Mouse (Mus musculus) midbrain, embryonic 10.5 days (tissue): Measurements from ENCODE around the gene Aff4. TPM values are rescaled to one million over a fixed set of nuclear protein-coding genes. Genes with fewer than 3 reads are reported as not detected.
"Not testable (repeated sequence)": the region's sequence is repeated elsewhere in the genome, so short reads cannot be mapped to it uniquely, and the experiment has no call there.

ENCODE experiments used
- DNase-seq: peaks from one replicate; pipeline ENCODE4 v3.0.0-alpha.2; 2017; ENCODE audit warnings: low spot score
- H3K27ac ChIP-seq: fragments of 300-500 bp; sonication (generic); replicated peaks from 2 replicates; pipeline ENCODE4 v1.5.1; 2016; ENCODE audit warnings: mild to moderate bottlenecking
- H3K27me3 ChIP-seq: fragments of 300-500 bp; sonication (generic); 2 replicates; pipeline ENCODE4 v1.6.1; 2016; ENCODE audit warnings: low read depth, mild to moderate bottlenecking; ENCODE audit not compliant: poor library complexity, severe bottlenecking
- H3K36me3 ChIP-seq: fragments of 300-500 bp; sonication (generic); 2 replicates; pipeline ENCODE4 v1.6.1; 2016; ENCODE audit warnings: mild to moderate bottlenecking, moderate library complexity
- H3K4me1 ChIP-seq: fragments of 300-500 bp; sonication (generic); 2 replicates; pipeline ENCODE4 v1.6.1; 2016
- H3K4me3 ChIP-seq: fragments of 300-500 bp; sonication (generic); 2 replicates; pipeline ENCODE4 v1.5.1; 2016; ENCODE audit warnings: mild to moderate bottlenecking, moderate library complexity
- H3K9me3 ChIP-seq: fragments of 300-500 bp; sonication (generic); replicated peaks from 2 replicates; pipeline ENCODE4 v1.6.1; 2016; ENCODE audit warnings: mild to moderate bottlenecking
- WGBS: fragments of 180-500 bp; shearing (Covaris S2); methylation state at CpG from one replicate; pipeline ENCODE4 v1.1.7; 2016; 5-methylcytosine and 5-hydroxymethylcytosine counted together
- polyA plus RNA-seq: library from polyadenylated mRNA; unstranded; fragments of >200 nt; fragmentation: Nextera tagmentation; extraction: Ambion mirVana; gene quantifications from 2 replicates; pipeline ENCODE4 v1.2.1, GENCODE M21; 2016

Gene Aff4
- polyA plus RNA-seq, 1 experiment from 2014 or later: 27.7 TPM

DNA sequence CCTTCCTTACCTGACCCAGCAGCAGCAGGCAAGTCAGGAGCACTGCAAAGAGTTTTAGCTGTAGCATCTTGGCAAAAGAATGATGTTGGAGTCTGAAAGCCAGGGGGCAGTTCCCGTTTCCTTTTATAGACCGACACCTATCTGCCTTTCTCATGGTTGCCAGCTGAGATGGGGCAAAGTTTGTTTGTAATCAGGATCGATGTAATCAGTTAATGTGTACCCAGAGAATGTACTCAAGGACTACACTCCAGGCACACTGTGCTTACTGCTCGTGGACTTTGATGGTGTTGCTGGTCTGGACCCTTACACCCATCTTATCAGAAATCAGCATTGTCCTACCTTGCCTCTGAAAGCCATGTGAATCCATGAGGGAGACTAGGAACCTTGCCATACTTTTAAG, 72.4 kb downstream of the Aff4 start, which contains the start of gene Leap2:
Gene Leap2, minus strand, starts transcription at position 135 of the 400 bp plus-strand sequence.
- WGBS: 88% methylated on average over 4 of the region's 4 CpGs
- H3K4me3 ChIP-seq: no peak within 1 kb of the TSS

DNA sequence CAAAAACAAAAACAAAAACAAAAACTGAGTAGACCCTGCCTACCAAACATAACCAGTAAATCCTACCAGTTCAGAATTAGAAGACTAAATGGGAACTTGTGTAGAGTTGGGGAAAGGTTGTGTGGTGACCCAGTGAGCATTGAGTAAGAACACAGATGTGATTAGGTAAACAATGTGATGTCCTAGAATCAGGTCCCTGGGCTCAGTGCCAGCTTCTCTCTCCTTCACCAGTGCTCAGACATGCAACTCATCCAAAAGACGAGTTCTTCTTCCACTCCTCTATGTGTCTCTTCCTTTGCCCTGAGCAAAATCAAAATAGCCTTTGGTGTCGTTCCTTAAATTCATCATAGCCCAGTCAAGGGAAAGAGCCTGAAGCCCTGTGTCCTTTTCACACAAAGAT, 74.2 kb downstream of the Aff4 start:
- no peak for DNase-seq

More for the DNA sequence above, 72.4 kb downstream of the Aff4 start, which contains the start of gene Leap2:
- Histone ChIP-seq H3K4me1 (no peaks in the 10 kb centered on the region), H3K9me3 (no peaks in the 10 kb centered on the region), H3K27me3 (no peaks in the 10 kb centered on the region), H3K27ac (no peak within 1 kb of the TSS), H3K36me3 (peaks cover 47% of the 10 kb centered on the region)
- DNase-seq: no peak

DNA sequence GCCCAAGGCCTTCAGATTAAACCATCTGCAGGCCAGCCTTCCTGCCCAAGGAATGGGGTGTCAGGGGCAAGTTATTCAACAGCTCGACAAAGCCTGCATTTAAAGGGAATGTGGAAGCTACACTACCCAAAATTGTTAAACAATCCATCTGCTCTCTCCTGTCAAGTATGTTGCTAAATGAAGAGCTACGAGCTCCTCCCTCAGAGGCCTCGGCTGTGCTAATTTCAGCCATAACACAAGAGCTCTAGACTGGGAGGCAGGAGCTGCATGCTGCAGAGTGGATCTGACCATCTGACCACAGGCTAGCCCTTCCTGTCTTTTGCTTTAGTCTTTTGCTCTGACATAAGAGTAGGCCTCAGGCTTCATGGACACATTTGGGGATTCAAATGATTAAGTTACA, 74.6 kb downstream of the Aff4 start:
- DNase-seq: no peak
- no peaks in the 10 kb centered on the region for H3K9me3 ChIP-seq
- peaks cover 11% of the 10 kb centered on the region for H3K4me1 ChIP-seq
- H3K27ac ChIP-seq: no peak overlapping the region
- H3K4me3 ChIP-seq: no peak overlapping the region
- H3K36me3 ChIP-seq: peaks cover 40% of the 10 kb centered on the region
- H3K27me3 ChIP-seq: no peaks in the 10 kb centered on the region
- 87% methylated on average over 3 of the region's 3 CpGs for WGBS

More for the DNA sequence above, 74.2 kb downstream of the Aff4 start:
- Histone ChIP-seq H3K9me3 (no peaks in the 10 kb centered on the region), H3K27me3 (no peaks in the 10 kb centered on the region), H3K27ac (no peak overlapping the region), H3K36me3 (peaks cover 45% of the 10 kb centered on the region), H3K4me1 (peaks cover 8% of the 10 kb centered on the region), H3K4me3 (no peak overlapping the region)
- 91% methylated on average over 2 of the region's 2 CpGs for WGBS

DNA sequence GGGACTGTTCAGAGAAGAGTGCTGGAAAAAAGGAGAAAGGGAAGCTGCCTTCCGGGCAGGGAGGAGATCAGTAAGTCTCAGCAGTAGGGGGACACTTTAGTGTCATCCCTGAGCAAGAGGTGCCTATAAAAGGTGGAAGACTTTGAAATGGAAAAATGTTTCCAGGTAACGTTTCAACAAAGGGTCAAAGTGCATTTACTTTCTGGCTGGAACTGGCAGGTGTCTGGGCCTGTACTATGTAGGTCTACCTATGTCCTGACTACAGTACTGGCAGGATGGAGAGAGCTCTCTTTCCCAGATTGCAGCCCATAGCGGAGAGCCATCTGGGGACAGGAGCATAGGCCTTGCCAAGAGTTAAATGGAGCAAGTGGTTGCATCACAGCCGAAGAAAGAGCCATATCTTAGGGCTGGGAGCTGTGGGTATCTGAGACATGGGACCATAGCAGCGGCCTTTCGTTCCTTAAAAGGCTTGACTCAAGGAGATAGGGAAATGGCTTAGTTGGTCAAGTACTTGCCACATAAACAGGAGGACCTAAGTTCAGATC, 75.2 kb downstream of the Aff4 start:
- no peak for DNase-seq
- 85% methylated on average over 6 of the region's 6 CpGs for WGBS
- peaks cover 35% of the 10 kb centered on the region for H3K36me3 ChIP-seq
- no peak overlapping the region for H3K4me3 ChIP-seq
- H3K27ac ChIP-seq: no peak overlapping the region
- no peaks in the 10 kb centered on the region for H3K27me3 ChIP-seq
- peaks cover 11% of the 10 kb centered on the region for H3K4me1 ChIP-seq
- H3K9me3 ChIP-seq: no peaks in the 10 kb centered on the region

DNA sequence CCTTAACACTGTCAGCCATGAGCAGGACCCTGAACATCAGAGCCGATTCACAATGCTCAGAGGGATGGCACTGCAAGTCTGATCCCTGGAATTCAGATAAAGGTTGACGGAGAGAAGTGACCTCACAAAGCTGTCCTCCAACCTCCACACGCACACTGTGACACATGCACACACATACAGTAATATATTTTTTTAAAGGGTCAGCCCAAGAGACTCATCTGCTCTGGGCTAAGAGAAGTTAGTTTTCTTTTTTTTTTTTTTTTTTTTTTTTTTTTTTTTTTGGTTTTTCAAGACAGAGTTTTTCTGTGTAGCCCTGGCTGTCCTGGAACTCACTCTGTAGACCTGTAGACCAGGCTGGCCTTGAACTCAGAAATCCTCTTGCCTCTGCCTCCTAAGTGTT, 76.3 kb downstream of the Aff4 start:
- not testable (repeated sequence) for DNase-seq, H3K9me3 ChIP-seq, H3K27me3 ChIP-seq, H3K27ac ChIP-seq, H3K4me3 ChIP-seq
- peaks cover 19% of the 10 kb centered on the region for H3K4me1 ChIP-seq
- 90% methylated on average over 3 of the region's 3 CpGs for WGBS
- H3K36me3 ChIP-seq: peaks cover 25% of the 10 kb centered on the region

DNA sequence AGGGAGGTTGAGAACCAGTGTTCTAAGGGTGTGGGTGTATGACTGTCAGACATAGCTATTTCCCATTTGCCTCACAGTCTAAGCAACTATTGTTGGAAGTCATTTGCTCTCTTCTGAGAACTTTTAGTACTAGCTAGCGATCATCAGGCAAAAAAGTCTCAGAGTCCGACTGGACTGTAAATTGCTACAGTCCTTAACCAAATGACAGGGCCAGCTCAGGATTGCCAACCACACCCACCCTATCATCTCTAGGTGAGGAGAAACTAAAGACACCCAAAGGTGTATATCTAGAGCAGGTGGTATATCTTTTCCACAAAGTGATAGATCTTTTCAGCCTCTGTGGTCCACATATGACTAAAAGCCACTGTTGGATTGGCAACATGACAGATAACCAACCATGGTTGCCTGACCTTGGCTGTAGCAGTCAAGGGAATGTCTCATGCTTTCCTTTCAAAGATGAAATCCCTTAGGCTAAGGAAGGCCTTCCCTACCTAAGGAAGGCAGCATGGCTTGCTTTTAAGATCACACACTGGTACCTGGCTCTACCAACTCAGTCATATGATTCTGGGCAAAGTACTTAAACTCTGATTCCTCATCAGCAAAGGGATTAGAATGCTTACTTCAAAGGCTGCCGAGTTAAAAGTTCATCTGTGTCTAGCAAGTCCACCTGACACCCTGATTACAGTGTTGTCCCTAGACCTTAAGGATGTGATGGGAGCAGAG, 77.5 kb downstream of the Aff4 start:
- H3K9me3 ChIP-seq: no peaks in the 10 kb centered on the region
- H3K36me3 ChIP-seq: peaks cover 21% of the 10 kb centered on the region
- H3K27ac ChIP-seq: no peak overlapping the region
- WGBS: 91% methylated on average over 3 of the region's 3 CpGs
- no peak for DNase-seq
- H3K4me3 ChIP-seq: no peak overlapping the region
- peaks cover 19% of the 10 kb centered on the region for H3K4me1 ChIP-seq
- no peaks in the 10 kb centered on the region for H3K27me3 ChIP-seq

DNA sequence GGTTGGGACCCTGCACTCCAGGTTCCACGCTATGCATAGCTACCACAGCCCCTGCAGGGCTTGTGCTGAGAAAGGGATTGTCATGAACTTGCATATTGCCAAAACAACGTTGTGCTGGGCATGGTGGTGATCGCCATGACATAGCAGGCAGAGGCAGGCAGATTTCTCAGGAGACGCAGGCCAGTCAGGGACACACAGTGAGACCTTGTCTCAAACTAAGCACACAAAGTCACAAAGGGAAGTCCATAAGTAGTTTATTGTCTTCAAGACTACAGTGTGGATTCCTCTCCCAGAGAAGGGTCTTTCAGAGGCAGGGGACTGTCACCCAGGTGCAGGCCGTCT, 78.1 kb downstream of the Aff4 start:
- no peaks in the 10 kb centered on the region for H3K9me3 ChIP-seq
- H3K27me3 ChIP-seq: no peaks in the 10 kb centered on the region
- no peak overlapping the region for H3K27ac ChIP-seq
- no peak for DNase-seq
- peaks cover 21% of the 10 kb centered on the region for H3K36me3 ChIP-seq
- 98% methylated on average over 5 of the region's 5 CpGs for WGBS
- H3K4me1 ChIP-seq: peaks cover 19% of the 10 kb centered on the region
- H3K4me3 ChIP-seq: no peak overlapping the region

DNA sequence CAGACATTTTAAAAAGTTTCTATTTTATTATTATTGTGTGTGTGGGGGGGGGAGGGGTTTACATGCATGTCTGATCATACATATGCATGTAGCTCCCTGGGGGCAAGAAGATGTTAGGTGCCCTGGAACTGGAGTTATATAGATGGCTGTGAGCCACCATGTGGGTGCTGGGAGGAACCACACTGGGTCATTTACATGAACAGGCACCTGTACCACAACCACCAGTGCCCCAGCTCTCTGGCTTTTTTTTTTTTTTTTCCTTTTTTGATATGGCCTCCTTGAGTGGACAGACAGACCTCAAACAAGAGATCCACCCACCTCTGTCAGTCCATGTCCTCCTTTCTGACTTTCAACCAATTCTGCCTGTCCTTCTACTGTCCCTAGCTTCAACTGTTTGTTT, 78.5 kb downstream of the Aff4 start:
- Histone ChIP-seq H3K27ac (no peak overlapping the region), H3K36me3 (peaks cover 21% of the 10 kb centered on the region), H3K9me3 (no peaks in the 10 kb centered on the region), H3K4me3 (peak overlapping the region; percentile 93), H3K4me1 (peaks cover 19% of the 10 kb centered on the region), H3K27me3 (no peaks in the 10 kb centered on the region)
- no peak for DNase-seq

DNA sequence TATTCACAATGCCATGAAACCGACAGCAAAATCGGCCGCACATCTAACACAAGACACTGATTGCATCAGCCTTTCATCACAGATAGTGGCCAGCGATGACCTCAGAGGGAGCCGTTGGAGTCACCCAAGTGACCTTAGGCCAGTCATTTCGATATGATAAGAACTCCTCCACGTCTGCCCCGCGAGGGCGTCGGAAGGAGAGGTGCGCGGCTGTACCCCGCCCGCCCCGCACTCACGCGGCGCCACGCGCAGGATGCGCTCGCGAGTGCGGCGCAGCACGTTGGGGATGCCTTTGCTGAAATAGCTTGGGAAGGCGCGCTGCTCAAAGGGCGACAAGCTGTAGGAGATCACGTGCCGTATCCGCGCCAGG, 79.7 kb downstream of the Aff4 start:
- H3K4me3 ChIP-seq: peak overlapping the region; percentile 93
- WGBS: under 1% methylated on average over 34 of the region's 34 CpGs
- H3K4me1 ChIP-seq: peaks cover 19% of the 10 kb centered on the region
- H3K9me3 ChIP-seq: no peaks in the 10 kb centered on the region
- H3K27ac ChIP-seq: peak overlapping the region; percentile 86
- H3K27me3 ChIP-seq: no peaks in the 10 kb centered on the region
- H3K36me3 ChIP-seq: peaks cover 21% of the 10 kb centered on the region
- no peak for DNase-seq

DNA sequence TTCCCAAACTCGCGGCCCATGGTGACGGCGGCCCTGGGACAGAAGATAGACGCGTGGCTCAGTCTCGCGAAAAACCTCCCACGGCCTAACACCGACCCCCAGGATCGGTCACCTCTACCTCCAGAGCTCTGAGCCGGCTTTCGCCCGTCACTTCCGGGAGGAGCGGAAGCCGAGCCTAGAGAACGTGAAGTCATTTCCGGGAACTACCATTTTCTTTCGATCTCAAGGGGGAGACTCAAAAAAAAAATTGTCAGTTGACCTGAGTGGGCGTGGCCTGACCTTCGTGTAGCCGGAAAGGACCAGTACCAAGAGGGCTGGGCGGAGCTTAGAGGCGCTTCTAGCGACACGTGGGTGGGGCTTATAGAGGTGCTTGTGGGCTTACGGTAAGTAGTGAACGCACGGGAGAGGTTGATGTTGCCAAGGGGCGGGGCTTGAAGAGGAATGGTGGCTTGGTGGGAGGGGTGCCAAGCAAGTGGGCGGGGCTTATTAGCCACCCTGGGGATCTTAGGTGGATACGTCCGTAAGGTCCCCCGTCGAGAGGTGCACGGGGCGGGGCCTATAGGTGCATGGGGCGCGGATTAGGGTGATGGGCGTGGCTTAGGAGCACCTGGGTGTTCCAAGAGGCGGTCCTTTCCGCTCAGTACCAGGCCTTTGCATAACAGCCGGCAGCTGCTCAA, 80.2 kb downstream of the Aff4 start, which contains the start of the genes Uqcrq and Gdf9:
Gene Uqcrq, minus strand, starts transcription at position 162 of the 677 bp plus-strand sequence.
Gene Gdf9, plus strand, starts transcription at position 354 of the 677 bp plus-strand sequence.
- H3K27me3 ChIP-seq: no peaks in the 10 kb centered on the region
- under 1% methylated on average over 44 of the region's 44 CpGs for WGBS
- H3K27ac ChIP-seq: peak within 1 kb of the TSS; percentile 86

DNA sequence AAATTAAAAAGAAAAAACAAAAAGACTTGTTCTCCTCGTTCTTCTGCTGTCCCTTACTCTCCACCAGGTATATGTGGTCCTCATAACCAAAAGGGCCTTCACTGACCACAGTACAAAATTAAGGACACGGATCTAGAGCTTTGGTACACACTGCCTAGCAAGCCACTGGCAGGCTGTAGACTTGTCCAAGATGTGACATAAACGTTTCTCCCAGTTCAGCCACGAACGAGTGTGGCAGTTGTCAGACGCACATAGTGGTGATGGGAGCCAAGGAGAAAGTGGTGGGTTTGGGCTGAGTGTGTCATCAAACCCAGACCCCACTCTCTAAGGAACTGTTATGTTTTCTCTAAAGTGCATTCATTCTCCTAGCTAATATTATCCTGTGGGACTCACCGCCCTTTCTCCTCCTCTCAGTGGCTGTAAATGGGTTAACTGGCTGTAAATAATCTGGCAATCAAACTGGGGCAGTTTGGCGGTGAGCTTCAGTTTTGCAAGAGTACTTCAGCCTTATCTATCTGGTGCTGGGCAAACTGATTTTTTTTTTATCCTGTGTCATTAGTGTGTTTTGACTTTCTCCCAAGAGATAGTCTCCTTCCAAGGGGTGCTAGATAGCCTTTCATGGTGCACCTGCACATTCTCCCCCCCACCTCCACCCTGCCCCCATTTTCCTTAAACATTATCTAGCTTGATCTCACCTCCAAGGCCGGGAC, 80.9 kb downstream of the Aff4 start:
- H3K4me3 ChIP-seq: peak overlapping the region; percentile 93
- peaks cover 19% of the 10 kb centered on the region for H3K4me1 ChIP-seq
- no peaks in the 10 kb centered on the region for H3K9me3 ChIP-seq
- DNase-seq: peak; percentile 22
- H3K27me3 ChIP-seq: no peaks in the 10 kb centered on the region
- peaks cover 21% of the 10 kb centered on the region for H3K36me3 ChIP-seq
- H3K27ac ChIP-seq: peak overlapping the region; percentile 86
- WGBS: 26% methylated on average over 9 of the region's 9 CpGs

More for the DNA sequence above, 80.2 kb downstream of the Aff4 start, which contains the start of the genes Uqcrq and Gdf9:
- H3K4me3 ChIP-seq: peak within 1 kb of the TSS; percentile 93
- peak; percentile 97 for DNase-seq
- peaks cover 21% of the 10 kb centered on the region for H3K36me3 ChIP-seq
- H3K4me1 ChIP-seq: peaks cover 19% of the 10 kb centered on the region
- H3K9me3 ChIP-seq: no peaks in the 10 kb centered on the region

DNA sequence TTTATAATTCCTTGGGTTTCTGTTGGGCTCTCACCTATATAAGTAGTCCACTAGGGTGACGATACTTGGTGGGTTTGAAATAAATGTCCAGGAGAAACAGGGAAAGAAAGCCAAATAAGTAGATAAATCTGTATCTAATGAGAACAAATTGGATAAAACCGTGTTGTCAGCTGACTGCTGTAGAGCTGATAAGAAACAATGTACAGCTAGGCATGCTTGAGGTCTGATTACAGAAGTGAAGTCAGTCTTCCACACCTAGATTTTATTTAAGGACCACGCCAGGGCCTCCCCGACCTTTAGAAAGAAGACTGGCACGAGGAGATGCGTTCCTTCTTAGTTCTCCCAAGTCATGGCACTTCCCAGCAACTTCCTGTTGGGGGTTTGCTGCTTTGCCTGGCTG, 82.4 kb downstream of the Aff4 start:
- Histone ChIP-seq H3K27me3 (no peaks in the 10 kb centered on the region), H3K27ac (no peak overlapping the region), H3K36me3 (peaks cover 12% of the 10 kb centered on the region), H3K9me3 (no peaks in the 10 kb centered on the region), H3K4me1 (peaks cover 19% of the 10 kb centered on the region), H3K4me3 (no peak overlapping the region)
- DNase-seq: no peak
- WGBS: 78% methylated on average over 6 of the region's 6 CpGs
